Mouse (Mus musculus): ENCODE results near the gene Slc38a2. TPM values are rescaled to one million over a fixed set of nuclear protein-coding genes. Genes with fewer than 3 reads are reported as not detected.

Slc38a2 gene
- polyA plus RNA-seq, 1 experiment from 2014 or later: 148 TPM

DNA sequence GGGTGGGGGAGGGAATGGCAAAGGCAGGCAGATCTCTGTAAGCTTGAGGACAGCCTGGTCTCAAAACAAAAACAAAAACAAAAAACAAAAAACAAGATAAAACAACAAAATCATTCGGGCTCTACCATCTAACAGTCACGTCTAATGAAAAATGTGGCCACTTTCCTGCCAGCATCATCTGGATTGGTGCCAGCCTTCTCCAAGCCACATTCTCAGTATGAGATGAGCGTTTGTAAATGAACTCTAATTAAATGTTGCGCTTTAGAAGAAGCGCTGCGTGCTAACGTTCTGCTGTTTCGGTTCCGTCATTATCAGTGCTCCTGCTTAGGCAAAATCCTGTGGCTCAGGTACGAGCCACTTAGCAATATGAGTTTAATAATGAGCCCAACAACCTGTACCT, 47.0 kb downstream of the Slc38a2 start:
- CTCF ChIA-PET: interaction anchor here (1.3 to 1.6 kb wide), 2 partner anchors 10 to 61 kb away, joined by 3 to 4 read pairs; partner anchors contain the start of gene Slc38a1
- TF ChIP-seq CTCF (IDR thresholded peaks at IDR 0.05): no peak
- DNase-seq (ENCODE audit: low read depth, low spot score) (no peak), ATAC-seq (no peak)
- in situ Hi-C loops (cut with MboI; ENCODE audit: low pct_unique_long_range_greater_than_20kb): no loop called here
- peaks cover 9% of the 10 kb centered on the region for H3K27me3 ChIP-seq
- POLR2A ChIA-PET: no interaction called here

DNA sequence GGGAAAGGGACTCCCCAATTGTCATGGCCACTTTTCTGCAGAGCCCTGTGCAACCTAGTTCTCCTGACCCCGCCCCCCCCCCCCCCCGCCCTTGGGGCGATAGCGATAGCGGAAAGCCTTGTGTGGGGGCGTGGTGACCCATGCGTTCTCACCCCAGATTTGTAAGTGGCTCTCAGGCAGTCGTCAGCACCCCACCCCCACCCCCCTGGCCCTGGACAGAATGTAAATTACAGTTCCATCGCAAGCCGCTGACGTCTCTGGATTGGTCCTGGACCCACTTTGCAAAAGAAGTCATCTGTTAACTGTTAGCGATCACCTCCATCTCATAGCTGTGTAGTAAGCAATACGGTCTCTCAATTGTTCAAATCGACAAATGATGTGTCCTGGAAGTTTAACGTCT, 52.2 kb downstream of the Slc38a2 start:
- POLR2A ChIA-PET: no interaction called here
- DNase-seq (ENCODE audit: low read depth, low spot score) (no peak), ATAC-seq (no peak)
- TF ChIP-seq CTCF (IDR thresholded peaks at IDR 0.05): no peak
- CTCF ChIA-PET: no interaction called here
- in situ Hi-C loops (cut with MboI; ENCODE audit: low pct_unique_long_range_greater_than_20kb): no loop called here
- H3K27me3 ChIP-seq: peaks cover 9% of the 10 kb centered on the region

DNA sequence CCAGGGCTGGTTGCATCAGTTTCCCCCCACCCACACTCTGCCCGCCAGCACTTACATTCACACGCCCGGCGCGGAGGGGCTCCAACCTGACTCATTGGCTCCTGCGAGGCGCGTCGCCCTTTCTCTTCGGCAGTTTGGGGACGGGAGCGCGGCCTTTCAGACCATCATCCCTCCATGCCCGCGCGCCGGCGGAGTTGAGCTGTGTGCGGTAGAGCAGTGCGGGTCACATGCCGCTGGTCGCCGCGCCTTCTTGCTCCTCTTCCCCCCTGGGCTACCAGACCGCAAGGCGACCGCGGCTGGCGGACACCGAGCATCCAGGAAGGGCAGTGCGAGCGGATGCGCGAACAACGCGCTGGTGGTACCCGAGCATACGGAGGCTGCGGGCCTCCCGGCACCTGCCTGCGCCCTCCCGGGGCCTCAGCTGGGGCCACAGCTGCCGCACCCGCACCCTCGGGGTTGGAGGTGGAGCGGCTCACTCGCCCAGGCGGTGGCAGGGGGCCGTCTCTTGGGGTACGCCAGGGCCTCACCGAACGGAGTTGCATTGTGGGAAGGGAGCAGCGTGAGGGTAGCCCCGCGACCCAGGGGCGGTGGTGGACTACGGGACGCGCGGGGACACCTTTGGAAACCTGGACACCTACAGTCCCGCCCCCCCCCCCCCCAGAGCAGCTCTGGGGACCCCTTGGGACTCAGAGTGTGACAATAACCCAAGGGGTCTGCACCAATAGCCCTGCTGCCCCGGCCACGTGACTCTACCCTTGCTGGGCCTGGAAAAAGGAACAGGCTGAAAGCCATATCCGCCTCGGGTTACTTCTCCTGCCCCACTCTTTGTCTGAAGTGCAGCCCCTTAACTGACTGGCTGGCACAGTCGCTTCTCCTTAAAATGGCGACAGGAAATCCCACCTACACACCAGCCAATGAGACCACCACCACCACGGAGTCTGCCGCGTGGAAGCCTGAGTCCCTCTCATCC, 56.8 kb downstream of the Slc38a2 start, which contains the start of gene Slc38a1:
Gene Slc38a1 (minus strand): TSS at position 478 of the 970 bp plus-strand sequence.
- no peak for TF ChIP-seq CTCF (IDR thresholded peaks at IDR 0.05)
- in situ Hi-C loops (cut with MboI; ENCODE audit: low pct_unique_long_range_greater_than_20kb): no loop called here
- ChIA-PET CTCF (interaction anchor here (1.1 kb wide), 1 partner anchor 9 kb away, joined by 3 read pairs; no protein-coding TSS in a partner anchor), POLR2A (interaction anchor here (0.7 kb wide), 1 partner anchor 68 kb away, joined by 3 read pairs; no protein-coding TSS in a partner anchor)
- ATAC-seq (peak; percentile 14), DNase-seq (ENCODE audit: low read depth, low spot score) (no peak)
- H3K27me3 ChIP-seq: peaks cover 11% of the 10 kb centered on the region

DNA sequence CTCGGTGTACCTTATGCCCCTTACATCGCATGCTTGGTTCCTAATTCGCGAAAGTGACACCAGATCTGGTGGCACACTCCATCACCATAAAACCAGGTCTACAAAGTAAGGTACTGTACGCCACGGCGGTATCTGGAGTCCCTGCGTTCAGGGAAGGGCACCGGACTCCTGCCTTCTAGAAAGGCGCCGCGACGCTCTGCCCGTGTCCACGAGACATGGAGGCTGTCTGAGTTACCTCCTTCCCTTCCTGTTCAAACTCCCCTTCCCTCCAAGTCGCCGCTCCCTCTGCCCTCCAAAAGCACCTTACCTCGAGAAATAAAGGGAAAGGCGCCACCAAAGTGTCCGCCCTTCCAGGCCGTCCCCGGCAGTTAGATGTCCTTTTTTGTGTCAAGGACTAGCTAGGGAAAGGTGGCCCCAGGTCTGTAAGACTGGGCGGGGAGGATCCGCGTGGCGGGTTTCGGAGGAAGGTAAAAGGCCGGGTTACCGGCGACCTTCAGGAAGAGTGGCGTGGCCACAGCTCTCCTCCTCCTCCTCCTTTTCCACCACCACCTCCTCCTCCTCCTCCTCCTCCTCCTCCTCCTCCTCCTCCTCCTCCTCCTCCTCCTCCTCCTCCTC, 57.6 kb downstream of the Slc38a2 start:
- no peak for TF ChIP-seq CTCF (IDR thresholded peaks at IDR 0.05)
- in situ Hi-C loops (cut with MboI; ENCODE audit: low pct_unique_long_range_greater_than_20kb): no loop called here
- ATAC-seq: peak; percentile 38
- H3K27me3 ChIP-seq: peaks cover 11% of the 10 kb centered on the region
- ChIA-PET POLR2A (interaction anchor here (0.7 kb wide), 1 partner anchor 68 kb away, joined by 3 read pairs; no protein-coding TSS in a partner anchor), CTCF (interaction anchor here (1.1 kb wide), 1 partner anchor 10 kb away, joined by 3 read pairs; no protein-coding TSS in a partner anchor)
- DNase-seq (ENCODE audit: low read depth, low spot score): no peak

DNA sequence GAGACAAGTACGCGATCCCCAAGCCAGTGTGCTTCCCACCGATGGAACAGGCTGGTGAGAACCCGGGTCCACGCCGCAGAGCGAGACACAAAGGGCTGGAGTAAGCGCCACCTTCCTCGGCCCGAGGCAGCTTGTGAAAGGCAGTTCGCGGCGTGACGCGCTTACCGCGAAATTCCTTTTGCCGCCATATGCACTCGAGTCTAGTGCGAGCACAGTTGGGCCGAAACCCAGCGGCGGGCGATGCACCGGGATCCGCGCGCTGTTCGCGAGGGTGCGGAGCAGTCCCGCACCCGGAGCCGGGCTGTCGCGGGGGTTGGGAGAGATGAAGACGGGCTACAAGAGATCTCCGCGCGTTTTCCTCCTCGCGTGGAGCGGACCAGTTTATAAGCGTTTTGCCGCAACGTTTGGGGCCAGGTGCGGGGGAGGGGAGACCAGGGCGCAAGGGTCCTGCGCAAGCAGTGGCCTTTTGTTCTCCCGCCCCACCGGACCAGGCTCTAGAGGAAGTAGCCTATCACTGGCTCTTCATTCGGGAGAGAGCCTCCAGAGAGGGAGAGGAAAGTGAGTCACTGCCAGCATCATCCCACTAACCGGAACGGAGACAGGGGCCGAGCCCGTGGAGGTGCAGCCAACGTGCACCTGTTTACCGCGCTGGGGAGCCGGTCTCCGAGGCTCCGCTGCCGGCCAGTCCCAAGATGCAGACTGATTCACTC, 58.3 kb downstream of the Slc38a2 start:
- in situ Hi-C loops (cut with MboI; ENCODE audit: low pct_unique_long_range_greater_than_20kb): no loop called here
- no peak for DNase-seq (ENCODE audit: low read depth, low spot score)
- H3K27me3 ChIP-seq: peaks cover 11% of the 10 kb centered on the region
- CTCF ChIA-PET: no interaction called here
- no peak for TF ChIP-seq CTCF (IDR thresholded peaks at IDR 0.05)
- peak; percentile 77 for ATAC-seq
- POLR2A ChIA-PET: no interaction called here

DNA sequence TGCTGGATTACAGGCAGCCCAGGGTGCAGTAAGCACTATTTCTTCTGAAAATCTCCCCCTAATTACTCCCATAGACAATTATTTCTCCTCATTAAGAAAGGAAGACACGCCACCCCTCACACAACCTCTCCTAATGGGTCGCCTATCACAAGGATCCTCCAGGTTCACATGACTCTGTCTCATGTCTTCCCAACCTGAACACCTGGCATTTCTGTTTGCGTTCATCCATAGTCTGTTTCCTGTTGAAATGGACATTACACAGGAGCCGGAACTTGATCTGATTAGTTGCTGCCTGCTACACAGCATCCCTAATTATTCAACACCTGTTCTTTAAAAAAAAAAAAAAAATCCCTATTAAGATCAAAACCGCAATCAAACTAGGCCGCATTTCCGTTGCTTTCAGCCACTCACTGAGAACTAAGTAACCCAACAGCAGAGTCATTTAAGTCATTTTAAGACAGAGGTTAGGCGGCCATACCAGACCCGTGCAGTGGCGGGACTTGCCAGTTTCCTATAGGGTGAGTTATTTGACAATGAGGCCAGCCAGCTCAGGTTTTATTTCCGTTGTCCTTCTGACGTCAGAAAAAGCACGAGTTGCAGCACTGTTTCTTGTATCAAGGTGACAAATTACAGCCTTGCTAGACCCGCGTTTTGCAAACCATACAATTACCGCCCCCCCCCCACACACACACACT, 59.1 kb downstream of the Slc38a2 start:
- no peak for TF ChIP-seq CTCF (IDR thresholded peaks at IDR 0.05)
- ATAC-seq: no peak
- CTCF ChIA-PET: no interaction called here
- POLR2A ChIA-PET: no interaction called here
- H3K27me3 ChIP-seq: peaks cover 11% of the 10 kb centered on the region
- in situ Hi-C loops (cut with MboI; ENCODE audit: low pct_unique_long_range_greater_than_20kb): no loop called here
- no peak for DNase-seq (ENCODE audit: low read depth, low spot score)

DNA sequence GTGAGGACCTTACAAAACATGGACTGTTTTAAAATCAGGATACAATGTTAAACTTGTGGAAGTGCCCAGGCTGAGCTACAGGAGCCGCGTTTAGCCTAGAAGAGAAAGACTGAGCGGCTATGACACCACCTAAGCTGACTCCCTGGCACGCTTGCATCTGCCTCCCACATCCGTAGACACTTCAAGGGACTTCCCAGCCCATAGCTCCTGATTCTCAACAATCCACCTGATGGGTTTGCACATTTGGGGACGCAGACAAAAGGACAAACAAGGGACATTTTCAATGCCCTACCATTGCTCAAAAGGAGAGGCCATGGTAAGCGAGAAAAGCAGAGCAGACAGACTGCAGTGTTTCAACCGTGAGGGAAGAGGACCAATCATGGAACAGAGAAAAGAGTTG, 59.9 kb downstream of the Slc38a2 start:
- ATAC-seq: no peak
- in situ Hi-C loops (cut with MboI; ENCODE audit: low pct_unique_long_range_greater_than_20kb): no loop called here

DNA sequence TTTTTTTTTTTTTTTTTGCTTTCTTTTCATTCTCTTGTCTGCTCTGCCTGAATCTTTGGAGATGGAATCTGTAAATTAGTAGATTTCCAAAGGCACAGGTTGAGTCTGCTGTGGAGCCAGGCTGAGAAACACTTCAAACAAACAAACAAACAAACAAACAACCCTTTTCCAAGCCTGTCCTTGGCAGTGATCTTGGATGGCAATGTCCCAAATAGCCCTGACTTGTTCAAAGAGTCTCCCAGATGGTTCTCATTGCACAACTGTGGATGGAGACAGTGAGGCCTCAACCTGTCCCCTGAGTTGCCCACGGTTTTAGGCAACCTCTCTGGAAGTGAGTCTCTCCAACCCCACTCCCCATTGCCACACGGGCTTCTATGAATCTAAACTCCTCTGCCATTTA, 60.9 kb downstream of the Slc38a2 start:
- ATAC-seq: no peak
- POLR2A ChIA-PET: no interaction called here
- peaks cover 11% of the 10 kb centered on the region for H3K27me3 ChIP-seq
- no peak for DNase-seq (ENCODE audit: low read depth, low spot score)
- CTCF ChIA-PET: interaction anchor here (1.7 kb wide), 1 partner anchor 87 kb away, joined by 3 read pairs; no protein-coding TSS in a partner anchor
- in situ Hi-C loops (cut with MboI; ENCODE audit: low pct_unique_long_range_greater_than_20kb): no loop called here
- no peak for TF ChIP-seq CTCF (IDR thresholded peaks at IDR 0.05)

More for the DNA sequence above, 59.9 kb downstream of the Slc38a2 start:
- ChIA-PET CTCF (no interaction called here), POLR2A (interaction anchor here (0.6 kb wide), 1 partner anchor 333 kb away, joined by 3 read pairs; no protein-coding TSS in a partner anchor)
- no peak for DNase-seq (ENCODE audit: low read depth, low spot score)
- H3K27me3 ChIP-seq: peaks cover 11% of the 10 kb centered on the region
- TF ChIP-seq CTCF (IDR thresholded peaks at IDR 0.05): no peak

DNA sequence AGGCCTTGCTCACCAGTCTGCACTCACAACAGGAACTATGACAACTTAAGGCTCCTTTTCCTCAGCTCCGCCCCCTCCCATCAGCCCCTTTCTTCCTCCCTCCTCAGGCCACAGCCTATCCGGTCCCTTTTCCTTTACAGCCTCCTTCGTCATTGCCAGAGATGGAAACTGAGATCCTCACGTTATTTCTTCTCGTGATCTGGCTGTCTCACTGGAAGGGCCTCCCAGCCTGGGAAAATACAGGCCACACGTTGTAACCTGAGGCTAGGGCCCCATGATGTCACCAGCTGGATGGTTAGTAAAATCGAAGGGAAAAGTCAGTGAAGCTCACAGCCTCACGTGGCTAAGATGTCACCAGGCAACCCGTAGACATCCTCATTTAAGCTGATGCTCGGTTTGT, 61.4 kb downstream of the Slc38a2 start:
- no peak for ATAC-seq
- DNase-seq (ENCODE audit: low read depth, low spot score): no peak
- ChIA-PET POLR2A (no interaction called here), CTCF (interaction anchor here (1.7 kb wide), 1 partner anchor 86 kb away, joined by 3 read pairs; no protein-coding TSS in a partner anchor)
- in situ Hi-C loops (cut with MboI; ENCODE audit: low pct_unique_long_range_greater_than_20kb): no loop called here
- no peak for TF ChIP-seq CTCF (IDR thresholded peaks at IDR 0.05)
- peaks cover 11% of the 10 kb centered on the region for H3K27me3 ChIP-seq

Other genes with a start within 250 kb of the Slc38a2 start
- 87.4 TPM for gene Scaf11, start 238.9 kb downstream of the Slc38a2 start, polyA plus RNA-seq (2021)
- 11.3 TPM for gene Slc38a1, start 56.8 kb downstream of the Slc38a2 start, polyA plus RNA-seq (2021)